Mouse (Mus musculus) hindbrain, embryonic 10.5 days (tissue): ENCODE measurements around the gene Efcab10. TPM values are rescaled to one million over a fixed set of nuclear protein-coding genes. Genes with fewer than 3 reads are reported as not detected.

ENCODE experiments used
- DNase-seq: peaks from one replicate; pipeline ENCODE4 v3.0.0-alpha.2; 2017; ENCODE audit warnings: low spot score
- H3K27ac ChIP-seq: fragments of 300-500 bp; sonication (generic); 2 replicates; pipeline ENCODE4 v1.5.1; 2016; ENCODE audit warnings: mild to moderate bottlenecking, moderate library complexity
- H3K27me3 ChIP-seq: fragments of 300-500 bp; sonication (generic); 2 replicates; pipeline ENCODE4 v1.6.1; 2016; ENCODE audit warnings: mild to moderate bottlenecking; ENCODE audit not compliant: poor library complexity, insufficient read depth, severe bottlenecking
- H3K36me3 ChIP-seq: fragments of 300-500 bp; sonication (generic); 2 replicates; pipeline ENCODE4 v1.6.1; 2016; ENCODE audit warnings: mild to moderate bottlenecking, moderate library complexity
- H3K4me1 ChIP-seq: fragments of 300-500 bp; sonication (generic); replicated peaks from 2 replicates; pipeline ENCODE4 v1.6.1; 2016; ENCODE audit warnings: mild to moderate bottlenecking
- H3K4me3 ChIP-seq: fragments of 300-500 bp; sonication (generic); 2 replicates; pipeline ENCODE4 v1.5.1; 2016; ENCODE audit warnings: mild to moderate bottlenecking, moderate library complexity
- H3K9me3 ChIP-seq: fragments of 300-500 bp; sonication (generic); 2 replicates; pipeline ENCODE4 v1.6.1; 2016; ENCODE audit warnings: mild to moderate bottlenecking, moderate library complexity
- WGBS: fragments of 180-500 bp; shearing (Covaris S2); methylation state at CpG from one replicate; pipeline ENCODE4 v1.1.7; 2016; 5-methylcytosine and 5-hydroxymethylcytosine counted together
- polyA plus RNA-seq: library from polyadenylated mRNA; unstranded; fragments of >200 nt; fragmentation: Nextera tagmentation; extraction: Ambion mirVana; gene quantifications from 2 replicates; pipeline ENCODE4 v1.2.1, GENCODE M21; 2016

Efcab10 gene
- 0.93 and 2.8 TPM in 2 replicates for polyA plus RNA-seq

DNA sequence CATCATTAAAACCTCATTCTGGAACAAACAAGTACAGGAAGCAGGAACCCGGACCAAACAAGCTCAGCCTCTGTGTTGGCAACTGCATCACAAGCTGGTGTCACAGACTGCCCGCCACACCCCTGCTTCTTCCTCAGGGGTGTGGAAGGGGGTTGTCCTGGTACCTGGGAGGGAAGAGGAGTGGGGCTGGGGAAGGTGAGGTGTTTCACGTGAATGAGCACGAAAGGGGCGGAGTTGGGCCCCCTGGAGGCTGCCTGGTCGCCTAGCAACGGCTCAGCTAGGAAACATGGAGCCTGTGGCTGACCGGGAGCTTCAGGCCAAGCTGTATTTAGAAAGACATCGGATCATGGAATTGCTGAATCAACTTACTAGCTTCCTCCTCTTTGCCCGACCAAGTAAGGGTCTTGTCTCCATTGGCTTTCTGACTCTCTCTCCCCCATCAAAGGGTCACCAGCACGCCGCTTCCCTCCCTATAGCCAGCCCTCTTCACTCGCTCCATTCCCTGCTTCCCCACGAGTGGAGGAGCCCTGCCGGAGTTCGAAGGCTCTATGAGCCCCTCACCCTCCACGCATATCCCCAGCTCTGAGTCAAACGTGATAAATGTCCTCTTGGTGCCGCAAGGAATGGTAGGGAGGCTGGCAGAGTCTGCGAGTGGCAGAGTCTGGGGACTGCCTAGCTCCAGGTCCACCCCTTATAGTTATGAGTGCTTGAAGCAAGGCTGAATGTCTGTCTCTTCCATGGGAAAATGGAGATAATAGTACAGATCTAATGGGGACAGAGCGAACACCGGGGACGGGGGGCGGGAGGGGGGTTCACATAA, at the start of gene Efcab10:
Gene Efcab10 (plus strand): TSS at position 51 of the 820 bp plus-strand sequence.
- no peaks in the 10 kb centered on the region for H3K36me3 ChIP-seq
- DNase-seq = peak; percentile 59
- H3K9me3 ChIP-seq = no peaks in the 10 kb centered on the region
- 10% methylated on average over 24 of the region's 24 CpGs for WGBS
- no peaks in the 10 kb centered on the region for H3K27me3 ChIP-seq
- peak within 1 kb of the TSS; percentile 49 for H3K4me3 ChIP-seq
- H3K4me1 ChIP-seq = peaks cover 11% of the 10 kb centered on the region
- peak within 1 kb of the TSS; percentile 79 for H3K27ac ChIP-seq

DNA sequence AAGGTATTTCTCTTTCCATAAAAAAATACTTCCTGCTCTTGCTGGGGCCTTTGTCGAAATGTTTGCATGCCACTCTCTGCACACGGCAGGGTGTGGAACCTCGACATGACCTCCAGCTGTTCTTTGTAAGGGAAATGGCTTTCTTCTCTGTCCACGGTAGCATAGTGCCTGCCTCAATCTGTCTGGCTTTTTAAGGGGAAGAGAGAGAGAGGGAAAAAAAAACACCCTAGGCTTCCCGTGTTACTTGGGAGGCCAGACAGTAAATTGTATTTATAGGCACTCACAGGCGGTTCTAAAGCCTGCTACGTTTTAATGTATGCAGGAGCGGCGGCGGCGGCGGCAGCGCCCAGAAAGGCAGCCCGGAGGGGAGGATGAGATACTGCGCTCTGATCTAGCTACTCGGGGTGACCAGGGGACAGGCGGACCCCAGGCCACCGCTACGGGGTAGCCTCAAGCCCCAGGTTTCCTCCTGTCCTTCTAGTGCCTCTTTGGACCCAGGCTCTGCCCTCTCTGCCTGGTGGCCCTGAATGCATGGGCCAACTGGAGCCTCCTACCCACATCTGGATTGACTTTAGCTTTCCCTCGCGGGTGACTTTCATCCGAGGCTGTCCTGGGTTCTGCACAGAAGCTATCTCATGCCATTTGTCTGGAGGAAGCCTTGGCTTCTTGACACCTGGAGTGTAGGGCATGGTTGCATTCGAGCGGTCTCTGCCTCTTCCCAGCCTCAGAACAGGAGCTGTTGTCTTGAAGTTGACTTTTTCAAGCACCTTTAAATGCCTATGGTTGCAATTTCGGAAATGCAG, 49.5 kb upstream of the Efcab10 start:
- DNase-seq = peak; percentile 50
- WGBS = 4% methylated on average over 25 of the region's 25 CpGs
- Histone ChIP-seq H3K27ac (peak overlapping the region; percentile 66), H3K9me3 (no peaks in the 10 kb centered on the region), H3K4me3 (peak overlapping the region; percentile 48), H3K4me1 (peaks cover 37% of the 10 kb centered on the region), H3K27me3 (peaks cover 34% of the 10 kb centered on the region), H3K36me3 (0 out of 2 replicates have a peak, but pooled peaks cover 4% of the 10 kb centered on the region)

DNA sequence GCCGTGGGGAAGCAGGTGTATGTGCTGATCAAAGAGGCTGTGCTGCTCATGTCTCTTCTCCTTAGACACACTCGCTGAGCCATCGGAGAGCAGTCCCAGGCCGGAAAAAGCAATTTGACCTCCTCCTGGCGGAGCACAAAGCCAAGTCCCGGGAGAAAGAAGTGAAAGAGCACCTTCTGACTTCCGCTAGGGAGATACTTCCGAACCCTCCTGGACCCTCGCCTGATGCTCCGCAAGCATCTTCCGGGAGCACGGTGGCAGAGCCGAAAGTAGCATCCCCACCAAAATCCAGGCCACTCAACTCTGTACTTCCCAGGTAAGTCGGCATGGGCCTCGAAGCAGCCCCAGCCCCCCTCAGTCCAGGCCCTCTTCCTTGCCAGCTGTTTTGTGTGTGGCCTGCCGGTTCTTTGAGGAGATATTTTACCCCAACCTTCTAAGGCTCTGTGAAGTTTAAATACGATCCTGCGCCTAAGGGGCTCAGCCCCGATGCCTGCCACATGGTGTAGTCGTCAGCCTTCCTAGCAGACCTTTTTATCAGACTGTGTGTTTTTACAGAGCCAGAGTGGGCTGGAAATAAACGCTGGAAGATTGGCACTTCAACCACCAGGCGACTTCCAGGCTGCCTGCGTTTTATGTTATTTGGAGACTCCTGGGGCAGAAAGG, 48.8 kb upstream of the Efcab10 start:
- H3K4me3 ChIP-seq = peak overlapping the region; percentile 48
- 0 out of 2 replicates have a peak, but pooled peaks cover 6% of the 10 kb centered on the region for H3K36me3 ChIP-seq
- peaks cover 34% of the 10 kb centered on the region for H3K27me3 ChIP-seq
- H3K27ac ChIP-seq = peak overlapping the region; percentile 66; the same call in 1 of the 2 replicates
- H3K9me3 ChIP-seq = no peaks in the 10 kb centered on the region
- peaks cover 37% of the 10 kb centered on the region for H3K4me1 ChIP-seq
- peak; percentile 39 for DNase-seq
- 22% methylated on average over 23 of the region's 23 CpGs for WGBS

DNA sequence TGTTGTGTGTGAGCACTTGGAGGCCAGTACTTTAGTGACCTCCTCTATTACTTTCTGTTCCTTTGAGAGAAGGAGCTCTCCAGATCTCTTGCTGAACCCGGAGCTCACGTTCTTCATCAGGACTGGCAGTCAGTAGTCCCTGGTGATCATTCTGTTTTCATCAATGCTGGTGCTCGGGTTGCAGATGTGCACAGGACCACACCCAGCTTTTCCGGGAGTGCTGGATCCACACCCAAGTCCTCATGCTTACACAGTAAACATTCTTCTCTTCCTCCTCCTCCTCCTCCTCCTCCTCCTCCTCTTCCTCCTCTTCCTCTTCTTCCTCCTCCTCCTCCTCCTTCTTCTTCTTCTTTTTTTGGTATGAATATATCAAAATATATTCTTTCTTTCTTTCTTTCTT, 42.0 kb upstream of the Efcab10 start:
- no peaks in the 10 kb centered on the region for H3K27me3 ChIP-seq
- H3K27ac ChIP-seq = no peak overlapping the region
- no peaks in the 10 kb centered on the region for H3K9me3 ChIP-seq
- DNase-seq = no peak
- WGBS = 79% methylated on average over 4 of the region's 4 CpGs
- H3K4me1 ChIP-seq = no peaks in the 10 kb centered on the region
- no peak overlapping the region for H3K4me3 ChIP-seq
- H3K36me3 ChIP-seq = peaks cover 12% of the 10 kb centered on the region; the same call in 1 of the 2 replicates

DNA sequence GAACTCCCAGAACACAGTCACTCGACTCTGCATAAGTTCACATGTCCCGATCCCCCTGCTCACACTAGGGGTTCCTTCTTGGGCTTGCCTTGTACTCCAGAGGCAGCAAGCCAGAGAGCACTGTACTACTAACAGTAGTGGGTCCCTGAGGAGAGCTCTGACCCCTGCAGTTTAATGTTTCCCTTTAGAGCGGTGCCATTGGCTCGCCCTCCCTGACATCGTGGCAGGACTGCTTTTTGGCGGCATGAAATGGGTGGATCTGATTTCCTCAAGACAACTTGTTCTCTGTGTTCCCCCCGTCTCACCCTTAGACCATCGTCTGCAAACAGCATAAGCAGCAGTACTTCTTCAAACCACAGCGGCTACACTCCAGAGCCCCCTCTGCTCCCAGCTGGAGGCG, 36.3 kb upstream of the Efcab10 start:
- Histone ChIP-seq H3K27ac (no peak overlapping the region), H3K4me1 (no peaks in the 10 kb centered on the region), H3K36me3 (peaks cover 14% of the 10 kb centered on the region; the same call in 1 of the 2 replicates), H3K27me3 (no peaks in the 10 kb centered on the region), H3K4me3 (no peak overlapping the region), H3K9me3 (no peaks in the 10 kb centered on the region)
- no peak for DNase-seq
- 85% methylated on average over 10 of the region's 10 CpGs for WGBS

DNA sequence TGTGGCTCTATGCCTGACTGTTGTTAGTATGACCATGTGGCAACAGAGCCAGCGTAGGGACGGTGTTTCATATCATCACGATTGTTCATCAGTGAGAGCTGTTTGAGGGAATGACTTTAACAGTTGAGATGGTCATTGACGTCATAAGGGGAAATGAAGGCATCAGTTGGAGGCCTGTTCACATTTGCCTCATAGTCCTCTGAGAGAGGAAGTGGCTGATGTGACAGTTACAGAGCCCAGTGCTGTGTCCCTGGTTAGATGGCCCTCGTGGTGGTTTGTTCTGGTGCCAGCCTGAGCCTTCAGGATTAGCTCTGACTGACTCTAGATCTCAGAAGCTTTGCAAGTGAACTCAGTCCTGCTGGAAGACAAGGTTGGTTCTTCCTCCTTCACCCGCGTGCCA, 35.4 kb upstream of the Efcab10 start:
- H3K4me3 ChIP-seq = no peak overlapping the region
- H3K4me1 ChIP-seq = no peaks in the 10 kb centered on the region; the same call in 1 of the 2 replicates
- H3K27me3 ChIP-seq = no peaks in the 10 kb centered on the region
- H3K27ac ChIP-seq = no peak overlapping the region
- H3K36me3 ChIP-seq = peaks cover 11% of the 10 kb centered on the region; the same call in 1 of the 2 replicates
- no peaks in the 10 kb centered on the region for H3K9me3 ChIP-seq
- 91% methylated on average over 7 of the region's 7 CpGs for WGBS
- DNase-seq = no peak

DNA sequence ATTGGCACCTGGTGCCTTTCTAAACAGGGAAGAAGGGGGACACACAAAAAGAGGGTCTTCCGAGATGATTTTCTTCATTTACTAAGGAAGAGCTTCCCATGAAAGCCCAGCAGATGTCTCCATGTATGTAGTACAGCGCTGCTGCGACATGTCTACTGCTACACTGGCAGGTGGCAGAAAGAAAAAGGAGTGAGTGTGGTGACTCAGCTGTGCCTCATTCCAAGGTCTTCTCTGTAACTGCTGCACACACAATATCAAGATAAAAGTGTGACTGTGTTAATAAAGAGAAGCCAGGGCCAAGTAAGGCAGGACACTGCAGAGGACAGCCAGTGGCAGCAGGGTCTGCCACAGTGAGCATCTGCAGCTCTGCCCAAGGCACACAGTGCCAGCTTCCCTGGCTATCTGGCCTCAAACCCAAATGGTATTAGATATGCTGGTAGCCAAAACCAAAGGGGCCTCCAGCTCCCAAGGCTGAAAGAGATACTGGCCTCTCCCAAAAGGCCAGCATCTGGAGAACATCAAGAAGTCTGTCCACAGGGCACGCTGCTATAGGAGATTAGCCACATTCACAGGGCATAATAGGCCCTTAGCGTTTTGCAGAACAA, 34.7 kb upstream of the Efcab10 start:
- peaks cover 11% of the 10 kb centered on the region; the same call in 1 of the 2 replicates for H3K36me3 ChIP-seq
- no peak overlapping the region for H3K27ac ChIP-seq
- no peaks in the 10 kb centered on the region for H3K9me3 ChIP-seq
- WGBS = 95% methylated on average over 5 of the region's 5 CpGs
- no peak overlapping the region for H3K4me3 ChIP-seq
- no peaks in the 10 kb centered on the region; the same call in 1 of the 2 replicates for H3K4me1 ChIP-seq
- DNase-seq = no peak
- H3K27me3 ChIP-seq = no peaks in the 10 kb centered on the region

DNA sequence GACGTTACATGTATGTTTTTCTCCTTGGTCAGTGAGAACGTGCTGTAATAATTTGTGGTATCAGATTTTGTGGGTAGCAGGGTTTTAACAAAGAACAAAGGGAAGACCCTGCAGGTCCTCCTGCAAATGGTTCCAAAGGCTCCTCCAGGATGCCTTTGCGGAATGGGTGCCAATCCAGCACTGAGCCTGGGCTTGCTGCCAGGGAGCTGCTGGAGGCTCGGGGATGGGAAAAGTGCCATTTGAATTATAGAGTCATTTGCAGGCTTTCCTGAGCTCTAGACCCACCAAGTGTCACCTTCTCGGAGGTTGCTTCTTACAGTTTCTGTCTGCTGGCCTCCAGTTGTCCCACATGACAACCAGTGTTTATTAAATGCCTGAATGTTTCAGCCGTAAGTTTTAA, 33.9 kb upstream of the Efcab10 start:
- Histone ChIP-seq H3K36me3 (peaks cover 11% of the 10 kb centered on the region; the same call in 1 of the 2 replicates), H3K27me3 (no peaks in the 10 kb centered on the region), H3K27ac (no peak overlapping the region), H3K9me3 (no peaks in the 10 kb centered on the region), H3K4me3 (no peak overlapping the region), H3K4me1 (no peaks in the 10 kb centered on the region; the same call in 1 of the 2 replicates)
- WGBS = 84% methylated on average over 6 of the region's 6 CpGs
- DNase-seq = no peak

DNA sequence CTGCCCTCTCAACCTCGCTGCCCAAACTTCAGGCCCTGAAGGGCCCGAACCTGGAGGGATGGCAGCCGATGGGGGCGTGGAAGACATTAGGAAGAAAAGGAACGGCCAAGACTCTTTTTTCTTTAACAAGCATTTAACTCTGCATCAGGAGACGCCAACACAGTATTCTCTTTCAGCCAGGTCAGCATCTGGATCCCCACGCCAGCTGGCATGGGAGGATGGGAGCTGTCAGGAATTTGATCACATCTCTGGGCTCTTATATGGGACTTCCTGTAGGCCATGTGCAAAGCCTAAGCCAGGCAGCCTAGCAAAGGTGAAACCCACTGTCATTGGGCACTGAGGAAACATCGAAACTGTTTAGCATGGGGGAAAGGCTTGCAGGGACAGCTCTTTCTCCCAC, 30.1 kb upstream of the Efcab10 start:
- WGBS = 86% methylated on average over 8 of the region's 8 CpGs
- H3K9me3 ChIP-seq = no peaks in the 10 kb centered on the region
- H3K36me3 ChIP-seq = 0 out of 2 replicates have a peak, but pooled peaks cover 7% of the 10 kb centered on the region
- DNase-seq = no peak
- no peak overlapping the region for H3K4me3 ChIP-seq
- no peaks in the 10 kb centered on the region; the same call in 1 of the 2 replicates for H3K4me1 ChIP-seq
- H3K27me3 ChIP-seq = no peaks in the 10 kb centered on the region
- H3K27ac ChIP-seq = no peak overlapping the region

DNA sequence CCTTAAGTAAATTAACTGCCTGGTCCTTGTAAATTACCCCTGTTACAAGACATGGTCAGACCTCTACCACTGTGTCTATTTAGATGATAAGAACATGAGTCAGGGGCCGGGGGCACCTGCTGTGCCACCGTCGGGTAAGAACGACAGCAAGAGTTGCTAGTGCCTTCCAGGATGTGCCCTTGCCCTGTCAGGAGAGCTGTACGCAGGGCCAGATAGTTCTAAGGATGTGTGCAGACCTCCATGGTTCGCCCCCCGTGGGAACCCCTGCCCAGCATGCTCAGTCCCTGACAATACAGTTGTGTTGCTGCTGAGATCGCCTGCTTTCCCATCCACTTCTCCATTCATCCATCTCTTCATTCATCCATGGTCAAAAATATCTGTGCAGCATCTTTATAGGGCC, 29.5 kb upstream of the Efcab10 start:
- Histone ChIP-seq H3K27ac (no peak overlapping the region), H3K36me3 (0 out of 2 replicates have a peak, but pooled peaks cover 7% of the 10 kb centered on the region), H3K4me3 (no peak overlapping the region), H3K4me1 (no peaks in the 10 kb centered on the region; the same call in 1 of the 2 replicates), H3K27me3 (no peaks in the 10 kb centered on the region), H3K9me3 (no peaks in the 10 kb centered on the region)
- DNase-seq = no peak
- 77% methylated on average over 8 of the region's 8 CpGs for WGBS

DNA sequence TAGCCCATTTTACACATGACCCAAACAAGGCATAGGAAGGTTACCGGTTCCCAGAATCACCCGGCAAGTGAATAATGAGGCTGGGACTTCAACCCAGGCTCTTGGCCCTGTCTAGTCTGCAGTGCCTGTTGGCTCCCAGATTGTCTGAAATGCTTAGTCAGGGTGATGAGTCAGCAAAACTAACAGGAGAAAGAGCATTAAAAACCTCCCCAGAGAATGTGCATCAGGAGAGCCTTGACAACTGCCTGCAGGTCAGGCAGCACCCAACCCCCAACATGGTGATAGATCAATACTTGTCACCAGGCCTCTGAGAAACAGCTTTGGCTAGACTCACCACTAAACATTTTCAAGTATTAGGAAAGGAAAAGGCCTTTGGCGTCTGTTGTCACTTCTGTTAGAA, 25.1 kb upstream of the Efcab10 start:
- 0 out of 2 replicates have a peak, but pooled peaks cover 7% of the 10 kb centered on the region for H3K36me3 ChIP-seq
- no peak overlapping the region for H3K27ac ChIP-seq
- H3K9me3 ChIP-seq = no peaks in the 10 kb centered on the region
- WGBS = 86% methylated on average over 3 of the region's 3 CpGs
- no peak for DNase-seq
- H3K4me1 ChIP-seq = no peaks in the 10 kb centered on the region
- H3K27me3 ChIP-seq = no peaks in the 10 kb centered on the region
- H3K4me3 ChIP-seq = no peak overlapping the region
